ENCODE assay signal across 9 mouse cellular contexts in the genomic region with DNA sequence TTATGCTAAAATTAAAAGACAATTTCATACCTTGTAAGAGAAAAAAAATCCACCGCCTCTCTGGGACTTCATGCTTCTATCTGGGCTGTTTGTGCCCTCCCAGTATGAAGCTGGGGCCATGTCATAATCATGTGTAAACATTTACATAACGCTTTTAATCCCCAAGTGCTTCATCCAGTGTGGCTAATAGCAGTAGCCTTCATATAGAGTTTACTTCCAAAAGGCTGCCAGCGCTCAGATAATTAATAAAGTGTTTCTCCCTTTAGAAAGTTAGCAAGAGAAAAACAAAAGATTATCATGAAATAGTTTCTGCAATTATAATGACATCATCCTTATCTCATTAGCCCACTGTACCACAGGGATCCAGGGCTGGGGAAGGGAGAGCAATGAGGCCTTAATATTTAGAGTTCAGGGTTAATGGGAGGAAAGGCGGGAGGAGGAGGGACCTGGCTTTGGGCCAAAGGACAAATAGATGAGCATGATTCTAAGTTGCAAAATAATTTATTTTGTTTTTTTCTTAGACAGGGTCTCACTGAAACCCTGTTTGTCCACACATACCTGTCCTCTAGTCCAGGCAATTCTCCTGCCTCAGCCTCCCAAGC.
DNase-seq lines count a peak whose midpoint lies in the region; ATAC-seq lines count a peak whose summit lies in the region.
"Had no signal": no experiment of that assay in that cellular context is flagged by ENCODE, and none has a peak within 500 bp of the region (broad histone marks: within the 10 kb centered on the region; RNA-seq: fewer than 3 reads in every experiment).

No protein-coding gene starts in this region.

- H3K4me2 ChIP-seq in heart, embryonic 12.5 days, result no peak overlapping the region

- no peaks in the 10 kb centered on the region for H3K36me3 ChIP-seq in heart, embryonic 12.5 days

- no peak overlapping the region for H3K9ac ChIP-seq in heart, embryonic 12.5 days

- 0 out of 2 replicates have a peak overlapping the region, but pooled peaks have one; percentile 21 for H3K27ac ChIP-seq in heart, embryonic 12.5 days (ENCODE audit: poor library complexity, severe bottlenecking)
- H3K27ac ChIP-seq: macrophage had no signal

- intact Hi-C loops in heart, postnatal 14 days (cut with DNase I), result loop anchor here (5.0 kb wide), 1 partner anchor 211 kb away; no protein-coding TSS in a partner anchor

- no peak overlapping the region for H3K4me3 ChIP-seq in heart, embryonic 12.5 days

- 72% methylated on average over 4 of the region's 4 CpGs for WGBS in heart, embryonic 12.5 days

- peaks cover 46% of the 10 kb centered on the region for H3K4me1 ChIP-seq in heart, embryonic 12.5 days (replicated peaks)

- no peaks in the 10 kb centered on the region for H3K9me3 ChIP-seq in heart, embryonic 12.5 days (replicated peaks)

- no peak for ATAC-seq in heart, embryonic 12.5 days (ENCODE audit: insufficient number of reproducible peaks, low FRiP score)

- H3K27me3 ChIP-seq in heart, embryonic 12.5 days (replicated peaks), result no peaks in the 10 kb centered on the region

- DNase-seq in heart, postnatal 14 days, result no peak
- peak; percentile 42 to 44 for DNase-seq in lung, adult 18-20 months
- DNase-seq in lung, postnatal 25 days (ENCODE audit: low spot score), result no peak
- DNase-seq in lung, postnatal 14 days, result peak; percentile 62
- no peak for DNase-seq in frontal cortex, adult 2 months (ENCODE audit: extremely low spot score in 1 of 2, low spot score in 1 of 2)
- no peak for DNase-seq in B cell, adult 2 months
- DNase-seq: right cerebral cortex, postnatal 14 days had no signal

Comparison
In these comparisons a context has a peak if more than half of its experiments do, and no peak if none do; other contexts are left out.
1. DNase-seq: peak in lung, adult 18-20 months (2 of 2) and lung, postnatal 14 days (single experiment); none in heart, postnatal 14 days (0 of 2), lung, postnatal 25 days (single experiment), frontal cortex, adult 2 months (0 of 2) and B cell, adult 2 months (0 of 2).